Mouse (Mus musculus): ENCODE results near the gene Krtap28-13.

The Krtap28-13 gene

GRCm38 (mm10) chr1:83060643-83061042, at the start of gene Krtap28-13:
TSS of gene Krtap28-13 (plus strand) at chr1:83060930.
- DNase-seq (ENCODE audit: low spot score) = no peak

GRCm38 (mm10) chr1:83014477-83014876, 46.3 kb upstream of the Krtap28-13 start:
- no peak for DNase-seq (ENCODE audit: low spot score)

- DNase-seq (ENCODE audit: low spot score) = no peak
Measured at GRCm38 (mm10) chr1:83015329-83015879, 45.3 kb upstream of the Krtap28-13 start.

- no peak for DNase-seq (ENCODE audit: low spot score)
Measured at GRCm38 (mm10) chr1:83016556-83016955, 44.2 kb upstream of the Krtap28-13 start.

- no peak for DNase-seq (ENCODE audit: low spot score)
Measured at GRCm38 (mm10) chr1:83031950-83032349, 28.8 kb upstream of the Krtap28-13 start.

- DNase-seq (ENCODE audit: low spot score) = no peak
Measured at GRCm38 (mm10) chr1:83032508-83032907, 28.2 kb upstream of the Krtap28-13 start.

GRCm38 (mm10) chr1:83034509-83034908, 26.2 kb upstream of the Krtap28-13 start:
- DNase-seq (ENCODE audit: low spot score) = no peak

- DNase-seq (ENCODE audit: low spot score) = no peak
Measured at GRCm38 (mm10) chr1:83036892-83037667, 23.6 kb upstream of the Krtap28-13 start.

GRCm38 (mm10) chr1:83038109-83038672, 22.5 kb upstream of the Krtap28-13 start, which contains the start of gene Slc19a3:
TSS of gene Slc19a3 (minus strand) at chr1:83038448.
- no peak for DNase-seq (ENCODE audit: low spot score)

GRCm38 (mm10) chr1:83039080-83039479, 21.6 kb upstream of the Krtap28-13 start:
- DNase-seq (ENCODE audit: low spot score) = no peak

- DNase-seq (ENCODE audit: low spot score) = no peak
Measured at GRCm38 (mm10) chr1:83042380-83042779, 18.4 kb upstream of the Krtap28-13 start, which contains the start of gene Krtap28-10. TSS of gene Krtap28-10 (minus strand) at chr1:83042480.

GRCm38 (mm10) chr1:83044882-83045427, 15.8 kb upstream of the Krtap28-13 start, which contains the start of gene Gm47969:
TSS of gene Gm47969 (plus strand) at chr1:83044932.
- no peak for DNase-seq (ENCODE audit: low spot score)

GRCm38 (mm10) chr1:83058481-83058880, 2.2 kb upstream of the Krtap28-13 start:
- no peak for DNase-seq (ENCODE audit: low spot score)

GRCm38 (mm10) chr1:83059278-83059677, 1.5 kb upstream of the Krtap28-13 start, which contains the start of gene A030005K14Rik:
TSS of gene A030005K14Rik (minus strand) at chr1:83059378.
- DNase-seq (ENCODE audit: low spot score) = no peak

- peak; percentile 17 for DNase-seq (ENCODE audit: low spot score)
Measured at GRCm38 (mm10) chr1:83064851-83065250, 4.1 kb downstream of the Krtap28-13 start.

GRCm38 (mm10) chr1:83066577-83066976, 5.8 kb downstream of the Krtap28-13 start:
- no peak for DNase-seq (ENCODE audit: low spot score)

- no peak for DNase-seq (ENCODE audit: low spot score)
Measured at GRCm38 (mm10) chr1:83067205-83067604, 6.5 kb downstream of the Krtap28-13 start.

GRCm38 (mm10) chr1:83075526-83076189, 14.9 kb downstream of the Krtap28-13 start:
- DNase-seq (ENCODE audit: low spot score) = no peak

- DNase-seq (ENCODE audit: low spot score) = peak; percentile 34
Measured at GRCm38 (mm10) chr1:83076190-83076917, 15.6 kb downstream of the Krtap28-13 start.

- no peak for DNase-seq (ENCODE audit: low spot score)
Measured at GRCm38 (mm10) chr1:83077016-83077415, 16.3 kb downstream of the Krtap28-13 start.

- no peak for DNase-seq (ENCODE audit: low spot score)
Measured at GRCm38 (mm10) chr1:83084790-83085189, 24.1 kb downstream of the Krtap28-13 start.
